Mouse (Mus musculus) testis, adult 10 weeks (tissue): ENCODE results near the gene Cars2. TPM values are rescaled to one million over a fixed set of nuclear protein-coding genes. Genes with fewer than 3 reads are reported as not detected.

ENCODE experiments used
- polyA plus RNA-seq: library from polyadenylated mRNA; stranded (reverse); fragments of 350-450 nt; fragmentation: Illumina TruSeq; extraction: RNeasy Lipid Tissue Mini Kit (QIAGEN cat#74804); gene quantifications from one replicate; pipeline ENCODE4 v1.2.3, GENCODE M21; 2014; ENCODE audit warnings: low read depth, low replicate concordance

Cars2 gene
- polyA plus RNA-seq, result 3.9 TPM

GRCm38 (mm10) chr8:11550281-11550948 lies at the start of gene Cars2:
TSS of gene Cars2 (minus strand) at chr8:11550783.

GRCm38 (mm10) chr8:11554799-11555719 lies 4.5 kb upstream of the Cars2 start, which contains the start of gene Ing1:
TSS of gene Ing1 (plus strand) at chr8:11555571.

GRCm38 (mm10) chr8:11497017-11497990 lies 53.3 kb downstream of the Cars2 start, which contains the start of gene Naxd:
TSS of gene Naxd (plus strand) at chr8:11497506.

GRCm38 (mm10) chr8:11477811-11478761 lies 72.5 kb downstream of the Cars2 start, which contains the start of gene Rab20:
TSS of gene Rab20 (minus strand) at chr8:11478710.

Other genes with a start within 250 kb of the Cars2 start
- 0.38 TPM for gene Col4a2, start 238.0 kb downstream of the Cars2 start, polyA plus RNA-seq
- 3.6 TPM for gene Col4a1, start 238.0 kb downstream of the Cars2 start, polyA plus RNA-seq
- 1.6 TPM for gene Rab20, start 72.1 kb downstream of the Cars2 start, polyA plus RNA-seq
- gene Naxd, start 53.3 kb downstream of the Cars2 start, polyA plus RNA-seq, result 8.4 TPM
- 32.9 TPM for gene Ing1, start 4.8 kb upstream of the Cars2 start, polyA plus RNA-seq
- 31.3 TPM for gene Ankrd10, start 85.0 kb upstream of the Cars2 start, polyA plus RNA-seq
- 170 TPM for gene 1700016D06Rik, start 150.3 kb upstream of the Cars2 start, polyA plus RNA-seq
- 13.7 TPM for gene Arhgef7, start 176.9 kb upstream of the Cars2 start, polyA plus RNA-seq